Mouse (Mus musculus): ENCODE results near the gene 1700001O22Rik.

Gene 1700001O22Rik

GRCm38 (mm10) chr2:30803604-30804003, at the start of gene 1700001O22Rik:
TSS of gene 1700001O22Rik (minus strand) at chr2:30803661.
- no peak for DNase-seq (ENCODE audit: low read depth, low spot score)

- DNase-seq (ENCODE audit: low read depth, low spot score): no peak
These were observed 49.4 kb upstream of the 1700001O22Rik start for GRCm38 (mm10) chr2:30852771-30853313.

- DNase-seq (ENCODE audit: low read depth, low spot score): no peak
These were observed 47.1 kb upstream of the 1700001O22Rik start for GRCm38 (mm10) chr2:30850581-30850980.

- DNase-seq (ENCODE audit: low read depth, low spot score): no peak
These were observed 44.7 kb upstream of the 1700001O22Rik start for GRCm38 (mm10) chr2:30848184-30848583.

- no peak for DNase-seq (ENCODE audit: low read depth, low spot score)
These were observed 43.3 kb upstream of the 1700001O22Rik start for GRCm38 (mm10) chr2:30846723-30847122.

GRCm38 (mm10) chr2:30846236-30846635, 42.8 kb upstream of the 1700001O22Rik start:
- DNase-seq (ENCODE audit: low read depth, low spot score): no peak

GRCm38 (mm10) chr2:30845152-30846070, 42.0 kb upstream of the 1700001O22Rik start:
- DNase-seq (ENCODE audit: low read depth, low spot score): no peak

- DNase-seq (ENCODE audit: low read depth, low spot score): no peak
These were observed 39.2 kb upstream of the 1700001O22Rik start for GRCm38 (mm10) chr2:30842615-30843014.

- DNase-seq (ENCODE audit: low read depth, low spot score): no peak
These were observed 33.0 kb upstream of the 1700001O22Rik start for GRCm38 (mm10) chr2:30836238-30836990.

- no peak for DNase-seq (ENCODE audit: low read depth, low spot score)
These were observed 31.0 kb upstream of the 1700001O22Rik start, which contains the start of gene Prrx2 for GRCm38 (mm10) chr2:30834373-30835022. TSS of gene Prrx2 (plus strand) at chr2:30834972.

- no peak for DNase-seq (ENCODE audit: low read depth, low spot score)
These were observed 30.2 kb upstream of the 1700001O22Rik start for GRCm38 (mm10) chr2:30833644-30834043.

- DNase-seq (ENCODE audit: low read depth, low spot score): no peak
These were observed 26.9 kb upstream of the 1700001O22Rik start, which contains the start of gene Asb6 for GRCm38 (mm10) chr2:30830283-30830795. TSS of gene Asb6 (minus strand) at chr2:30830333.

GRCm38 (mm10) chr2:30829315-30829714, 25.9 kb upstream of the 1700001O22Rik start:
- peak; percentile 64 for DNase-seq (ENCODE audit: low read depth, low spot score)

- peak; percentile 90 for DNase-seq (ENCODE audit: low read depth, low spot score)
These were observed 24.5 kb upstream of the 1700001O22Rik start for GRCm38 (mm10) chr2:30827749-30828475.

- DNase-seq (ENCODE audit: low read depth, low spot score): peak; percentile 76
These were observed 23.6 kb upstream of the 1700001O22Rik start for GRCm38 (mm10) chr2:30826825-30827748.

GRCm38 (mm10) chr2:30823385-30824153, 20.1 kb upstream of the 1700001O22Rik start:
- no peak for DNase-seq (ENCODE audit: low read depth, low spot score)

- DNase-seq (ENCODE audit: low read depth, low spot score): no peak
These were observed 19.0 kb upstream of the 1700001O22Rik start for GRCm38 (mm10) chr2:30822460-30822859.

GRCm38 (mm10) chr2:30821073-30821472, 17.6 kb upstream of the 1700001O22Rik start:
- DNase-seq (ENCODE audit: low read depth, low spot score): no peak

GRCm38 (mm10) chr2:30819873-30820272, 16.4 kb upstream of the 1700001O22Rik start:
- no peak for DNase-seq (ENCODE audit: low read depth, low spot score)
